Mouse (Mus musculus) right cerebral cortex, postnatal 25 days (tissue): ENCODE results near the gene 1700029I15Rik.

ENCODE experiments used
- DNase-seq: peaks from one replicate; pipeline ENCODE4 v3.0.0; 2022

1700029I15Rik gene

DNA sequence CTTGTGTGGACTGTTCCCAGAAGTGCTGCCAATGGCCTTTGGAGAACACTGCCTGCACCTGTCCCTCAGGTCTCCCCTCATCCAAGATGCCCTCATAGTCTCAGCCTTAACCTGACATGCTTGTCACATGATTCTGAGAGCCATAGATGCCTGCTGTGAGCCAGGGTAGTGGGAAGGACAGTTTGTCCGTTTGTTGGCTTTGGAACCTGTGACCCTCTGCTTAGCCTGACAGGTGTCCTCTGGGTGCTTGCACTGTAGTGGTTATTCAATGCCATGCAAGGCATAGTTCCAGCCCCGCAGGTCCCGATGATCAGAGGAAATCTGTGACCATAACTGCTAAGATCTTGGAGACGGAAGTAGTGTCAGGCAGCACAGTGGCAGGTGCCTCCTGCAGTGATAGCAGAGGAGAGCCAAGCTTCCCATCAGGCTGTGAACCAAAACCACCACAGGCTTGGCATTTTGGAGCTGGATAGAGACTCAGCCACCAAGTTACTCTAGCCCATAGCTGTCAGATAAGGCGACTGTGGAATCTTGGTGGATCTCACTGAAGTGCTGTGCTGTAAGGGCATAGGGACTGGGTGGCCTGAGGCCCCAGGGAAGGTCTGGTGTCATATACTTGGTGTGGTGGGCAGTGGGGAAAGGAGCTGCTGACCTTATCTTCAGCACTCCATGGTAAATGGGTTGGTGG is at the start of gene 1700029I15Rik:
TSS of gene 1700029I15Rik (plus strand) at position 638 of the 688 bp plus-strand sequence.
- no peak for DNase-seq

DNA sequence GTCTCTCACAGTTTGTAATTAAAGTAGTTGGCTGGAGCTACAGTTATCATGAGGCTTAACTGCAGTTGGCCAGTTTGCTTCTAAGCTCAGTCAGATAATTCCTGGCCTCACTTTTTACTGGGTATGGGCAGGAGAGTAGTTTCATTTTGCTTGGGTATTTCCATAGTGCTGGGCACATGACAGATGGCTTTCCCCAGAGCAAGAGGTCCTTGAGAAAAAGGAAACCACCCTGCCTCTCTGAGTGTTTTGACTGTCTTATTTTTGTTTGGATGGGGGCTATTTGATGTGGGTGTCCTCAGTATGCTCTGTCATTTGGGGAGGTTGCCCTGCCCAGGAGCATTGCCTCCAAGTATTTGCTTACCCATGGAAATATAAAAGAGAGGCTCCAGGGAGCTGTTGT is 39.9 kb upstream of the 1700029I15Rik start:
- DNase-seq, result no peak

DNA sequence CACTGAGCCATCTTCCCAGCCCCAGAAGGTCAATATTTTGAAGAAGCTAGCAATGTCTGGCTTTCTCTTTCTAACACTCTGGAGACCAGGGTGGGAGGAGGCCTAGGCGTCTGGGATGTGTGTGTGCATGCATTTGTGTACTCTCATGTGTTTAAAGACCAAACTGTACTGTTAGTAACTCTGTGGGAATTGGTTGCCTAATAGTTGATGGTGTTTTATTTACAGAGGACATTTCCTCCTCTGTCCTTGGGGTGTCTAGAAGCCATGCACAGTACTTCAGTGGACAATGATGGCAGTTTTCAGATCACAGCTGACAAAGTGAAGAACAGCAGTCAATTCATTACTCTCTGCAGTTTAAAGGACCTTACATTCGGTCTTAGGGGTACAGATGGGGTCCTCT is 35.1 kb upstream of the 1700029I15Rik start:
- DNase-seq, result no peak

DNA sequence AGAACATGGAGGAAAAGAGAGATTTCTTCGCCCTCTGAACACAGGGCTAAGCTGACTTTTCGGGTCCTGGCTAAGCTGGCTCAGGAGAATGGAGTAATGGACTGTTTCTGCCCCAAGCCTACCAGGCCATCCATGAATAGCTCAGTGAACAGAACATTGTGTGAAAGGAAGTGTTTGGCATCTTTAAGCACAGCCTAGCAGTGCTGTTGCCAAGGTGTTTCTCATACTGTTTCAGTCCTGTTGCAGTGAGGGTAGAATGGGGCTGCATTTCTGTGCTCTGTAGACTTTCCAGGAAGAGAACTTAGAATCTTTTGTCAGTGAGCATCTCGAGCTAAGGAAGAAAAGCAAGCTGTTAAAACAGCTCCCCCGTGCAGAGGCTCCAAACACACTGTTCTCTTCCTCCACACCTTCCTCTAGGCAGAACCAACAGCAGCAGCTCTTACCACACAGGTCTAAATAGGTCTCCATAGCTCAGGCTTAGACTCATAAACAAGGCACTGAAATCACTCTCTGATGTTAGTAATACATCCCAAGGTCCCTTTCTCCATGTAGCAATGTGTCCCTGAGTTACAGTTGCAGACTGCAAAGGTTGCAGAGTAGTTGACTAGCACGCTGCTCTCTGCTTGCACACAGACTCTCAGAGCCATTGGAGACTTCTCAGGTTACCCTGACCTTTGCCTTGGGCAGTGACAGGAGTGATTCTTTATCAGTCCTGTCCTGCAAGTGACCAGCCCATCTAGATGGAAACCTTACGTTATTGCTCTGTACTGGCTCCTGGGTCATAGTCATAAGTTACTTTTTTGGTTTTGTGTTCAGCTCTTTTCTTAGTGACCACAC is 32.5 kb upstream of the 1700029I15Rik start:
- no peak for DNase-seq

DNA sequence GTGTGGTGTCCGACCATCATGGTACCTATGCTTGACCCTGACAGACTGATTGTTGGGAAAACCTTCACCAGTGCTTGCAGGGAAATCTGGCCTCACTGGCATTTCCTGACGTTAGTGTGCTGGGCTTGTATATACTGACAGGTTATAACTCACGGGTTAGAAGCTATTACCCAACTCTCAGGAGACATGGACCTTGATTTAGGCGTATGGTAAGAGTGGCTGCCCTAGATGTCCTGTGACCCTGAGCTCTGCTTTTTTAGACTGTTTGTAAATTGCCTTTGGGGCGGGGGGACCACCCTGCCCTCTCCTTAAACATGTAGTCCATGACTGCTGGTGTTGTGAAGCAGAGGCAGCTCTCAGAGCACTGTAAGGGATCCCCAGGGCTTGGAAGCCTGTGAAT is 31.7 kb upstream of the 1700029I15Rik start:
- DNase-seq, result no peak

DNA sequence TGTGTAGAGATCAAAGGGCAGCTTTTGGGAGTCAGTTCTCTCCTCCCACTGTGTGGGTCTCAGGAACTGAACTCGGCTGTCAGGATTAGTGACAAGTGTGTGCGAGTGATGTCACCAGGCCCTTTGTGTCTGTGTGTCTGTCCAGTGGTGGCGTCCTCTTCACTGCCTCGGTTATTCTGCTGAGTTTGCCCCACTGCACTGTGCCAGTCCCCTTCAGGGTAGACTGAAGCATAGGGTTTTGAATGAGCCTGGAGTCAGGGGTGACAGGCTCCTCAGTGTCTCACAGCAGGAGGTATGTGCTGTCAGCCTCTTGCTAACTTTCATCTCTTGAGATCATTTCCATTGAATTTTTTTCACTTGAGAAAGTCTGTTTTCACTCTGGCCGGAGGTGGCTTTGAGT is 28.9 kb upstream of the 1700029I15Rik start:
- no peak for DNase-seq

DNA sequence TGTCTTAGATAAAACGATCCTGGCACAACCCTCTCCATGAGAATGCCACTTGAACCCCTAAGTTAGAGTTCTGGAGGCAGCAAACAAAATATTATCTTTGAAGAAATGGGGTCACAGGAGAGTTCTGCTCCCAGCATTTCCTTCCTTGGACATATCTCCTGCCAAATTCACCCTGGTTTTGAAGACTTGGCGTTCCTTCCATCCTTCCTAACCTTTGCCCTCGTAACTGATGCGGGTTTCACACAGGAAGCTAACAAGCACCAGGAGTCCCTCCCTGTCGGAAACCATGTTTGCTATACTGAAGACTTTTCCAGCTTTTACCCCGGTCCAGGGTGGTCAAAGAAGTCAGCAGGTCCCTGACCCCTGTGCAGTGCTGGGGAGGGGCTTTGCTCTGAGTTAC is 28.1 kb upstream of the 1700029I15Rik start:
- no peak for DNase-seq

DNA sequence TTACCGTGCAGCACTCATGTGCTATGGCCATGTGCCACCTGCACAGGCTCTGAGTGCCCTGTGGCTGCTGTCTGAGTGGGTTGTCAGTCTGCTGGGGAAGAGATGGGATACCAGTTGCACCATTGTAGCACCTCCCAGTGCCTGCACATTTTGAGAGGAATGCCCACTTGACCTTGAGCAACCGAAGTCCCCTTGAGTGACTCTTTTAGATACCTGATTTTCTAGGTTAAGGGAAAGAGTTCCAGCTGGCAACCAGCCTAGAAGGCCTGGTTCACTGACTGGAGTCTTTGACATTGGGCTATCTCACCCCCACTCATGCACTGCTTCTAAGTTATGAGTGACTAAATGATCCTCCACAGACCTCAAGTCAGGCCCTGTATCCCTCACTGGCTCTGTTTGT is 23.0 kb upstream of the 1700029I15Rik start:
- no peak for DNase-seq

DNA sequence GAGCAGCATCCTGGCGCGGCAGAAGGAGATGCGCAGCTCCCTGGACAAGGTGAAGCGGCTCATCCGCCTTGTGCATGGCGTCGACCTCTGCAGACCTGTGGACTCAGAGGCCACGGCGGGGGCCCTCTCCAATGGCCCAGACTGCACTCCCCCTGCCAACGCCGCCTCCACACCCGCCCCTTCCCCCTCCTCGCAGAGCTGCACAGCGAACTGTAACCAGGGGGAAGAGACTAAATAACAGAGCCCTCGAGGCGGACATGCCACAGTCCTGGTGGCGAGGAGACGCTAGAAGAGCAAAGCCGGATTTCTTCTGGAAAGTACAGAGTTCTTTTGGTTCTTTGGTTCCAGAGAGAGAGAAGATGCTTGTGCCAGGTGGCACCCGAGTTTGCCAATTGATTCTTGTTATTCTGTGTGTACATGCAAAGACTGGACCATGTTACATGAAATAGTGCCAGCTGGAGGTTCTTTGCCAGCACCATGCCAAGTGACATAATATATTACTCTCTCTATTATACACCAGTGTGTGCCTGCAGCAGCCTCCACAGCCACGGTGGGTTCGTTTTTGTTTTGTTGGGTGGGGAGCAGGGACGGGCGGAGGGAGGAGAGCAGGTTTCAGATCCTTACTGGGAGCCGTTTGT is 22.0 kb upstream of the 1700029I15Rik start:
- DNase-seq, result no peak

DNA sequence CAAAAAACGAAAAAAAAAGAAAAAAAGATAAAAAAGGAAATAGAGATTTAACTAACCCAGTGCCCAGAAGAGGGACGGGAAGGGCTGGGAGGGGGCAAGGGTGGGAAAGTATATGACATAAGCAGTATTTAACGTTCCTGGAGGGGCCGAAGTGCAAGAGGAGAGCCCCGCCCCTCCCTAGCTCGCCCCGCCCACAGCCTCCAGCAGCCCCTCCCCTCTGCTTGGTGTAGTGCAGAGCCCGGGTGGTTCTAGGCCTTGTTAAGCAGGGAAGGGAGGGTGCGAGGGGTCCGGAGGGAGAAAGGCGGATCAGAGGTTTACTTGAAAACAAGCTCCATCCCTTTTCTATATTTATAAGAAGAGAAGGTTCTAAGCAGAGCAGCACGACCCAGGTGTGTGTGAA is 21.4 kb upstream of the 1700029I15Rik start:
- DNase-seq, result no peak

DNA sequence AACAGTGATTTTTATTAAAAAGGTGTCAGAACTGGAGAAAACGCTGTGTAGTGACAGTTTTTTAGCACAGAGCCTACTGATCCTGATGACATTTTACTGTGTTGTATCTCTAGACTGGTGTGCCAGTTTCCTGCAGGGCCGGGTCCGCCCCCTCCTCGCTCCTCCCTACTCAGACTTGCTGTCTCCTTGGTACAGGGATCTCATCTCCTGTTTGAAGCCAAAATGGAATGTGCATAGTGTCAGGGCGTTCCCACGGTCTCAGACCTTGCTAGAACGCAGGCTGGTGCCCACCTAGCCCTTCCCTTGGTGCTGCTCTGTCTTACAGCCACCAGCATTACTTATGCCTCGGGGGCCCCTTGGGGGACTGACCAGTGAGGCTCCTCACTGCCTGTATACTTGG is 20.5 kb upstream of the 1700029I15Rik start:
- DNase-seq, result no peak

DNA sequence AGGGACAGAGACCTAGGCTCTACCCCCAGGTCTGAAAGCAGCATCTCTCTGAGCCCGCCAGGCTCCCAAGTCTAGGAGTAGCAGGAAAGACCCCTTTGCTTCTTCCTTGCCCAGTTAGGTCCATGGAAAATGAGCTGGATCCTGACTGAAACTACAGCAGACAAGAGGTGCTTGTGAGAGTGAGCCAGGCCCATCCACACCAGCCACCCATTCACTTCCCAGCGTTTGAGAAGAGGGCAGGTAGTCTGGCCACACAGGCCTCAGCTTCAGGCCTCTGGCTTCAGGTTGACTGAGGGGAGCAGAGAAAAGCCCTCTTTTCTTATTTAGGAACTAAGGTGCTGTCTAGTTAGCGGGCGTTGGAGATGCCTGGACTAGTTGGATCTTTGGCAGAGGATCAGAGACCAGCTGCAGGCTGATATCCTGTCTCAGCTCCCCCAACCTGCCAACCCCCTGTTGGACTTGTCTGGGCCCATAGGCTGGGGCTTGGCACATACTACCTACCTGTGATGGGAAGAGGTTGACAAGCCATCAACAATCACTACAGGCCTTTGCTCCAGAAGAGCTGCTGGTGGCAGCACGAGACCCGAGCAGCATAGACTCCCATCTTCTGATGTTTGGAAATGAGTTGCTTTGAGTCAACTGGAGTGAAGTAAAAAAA is 19.6 kb upstream of the 1700029I15Rik start:
- DNase-seq, result no peak

DNA sequence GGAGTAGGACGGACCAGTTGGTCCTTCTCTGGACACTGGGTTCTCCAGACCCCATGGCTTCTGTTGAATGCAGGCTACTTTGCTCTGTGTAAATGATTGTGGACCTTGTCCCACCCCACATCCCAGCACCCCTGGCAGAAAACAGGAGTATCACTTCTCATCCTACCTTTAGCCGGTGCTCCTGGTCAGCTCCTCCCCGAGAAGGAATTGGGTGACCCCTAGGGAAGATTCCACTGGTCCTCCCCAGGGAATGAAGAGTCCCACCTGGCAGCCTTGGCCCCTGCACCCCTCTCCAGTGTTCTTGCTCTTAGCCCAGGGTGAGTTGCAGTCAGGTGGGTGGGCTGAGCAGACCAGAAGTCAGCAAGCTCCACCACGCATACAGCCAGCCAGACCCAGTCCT is 18.3 kb upstream of the 1700029I15Rik start:
- DNase-seq, result no peak

DNA sequence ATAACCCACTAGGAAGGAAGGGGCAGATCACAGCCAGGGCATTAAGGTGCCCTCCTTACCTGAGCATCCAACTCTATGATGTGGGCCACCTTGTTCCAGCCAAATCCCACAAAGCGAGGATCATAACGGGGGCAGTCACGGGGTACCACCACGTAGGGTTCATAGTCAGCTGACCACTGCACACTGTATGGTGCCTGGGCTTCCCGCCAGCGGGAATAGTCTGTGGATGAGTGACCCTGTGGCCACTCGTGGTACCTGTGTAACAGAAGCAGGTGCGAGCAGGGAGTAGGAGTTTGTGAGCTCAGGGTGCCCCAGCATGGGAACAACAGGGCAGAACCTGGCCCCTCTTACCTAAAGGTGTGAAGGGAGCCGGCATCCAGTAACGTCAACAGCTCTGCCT is 16.8 kb upstream of the 1700029I15Rik start:
- no peak for DNase-seq

DNA sequence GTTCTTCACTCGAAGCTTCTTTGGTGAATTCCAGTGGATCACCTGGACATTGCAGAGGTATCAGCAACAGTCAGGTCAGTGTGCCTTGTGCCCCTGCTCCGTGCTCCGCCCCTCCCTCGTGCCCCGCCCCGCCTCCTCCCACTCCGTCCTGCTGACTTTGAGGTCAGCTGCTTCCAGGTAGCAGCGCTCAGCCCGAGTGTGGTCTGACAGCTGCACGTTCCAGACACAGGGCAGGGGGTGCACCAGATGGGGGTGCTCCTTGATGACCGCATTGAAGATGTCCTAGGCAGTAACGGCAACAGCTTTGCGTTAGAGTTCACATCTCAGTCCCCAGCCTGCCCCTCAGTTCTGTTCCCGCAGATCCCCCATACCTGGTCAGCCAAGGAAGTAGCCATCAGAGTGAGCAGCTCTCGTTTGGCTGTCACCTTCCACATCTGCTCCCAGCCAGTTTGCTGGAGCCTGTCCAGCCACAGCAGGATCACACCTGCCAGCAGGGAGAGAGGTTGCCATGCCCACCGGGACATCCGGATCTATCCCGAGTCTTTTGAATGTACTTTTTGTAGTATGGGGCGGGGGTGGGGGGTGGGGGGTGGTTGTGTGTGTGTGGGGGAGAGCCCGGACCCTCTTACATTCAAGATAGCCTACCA is 14.8 kb upstream of the 1700029I15Rik start:
- no peak for DNase-seq

DNA sequence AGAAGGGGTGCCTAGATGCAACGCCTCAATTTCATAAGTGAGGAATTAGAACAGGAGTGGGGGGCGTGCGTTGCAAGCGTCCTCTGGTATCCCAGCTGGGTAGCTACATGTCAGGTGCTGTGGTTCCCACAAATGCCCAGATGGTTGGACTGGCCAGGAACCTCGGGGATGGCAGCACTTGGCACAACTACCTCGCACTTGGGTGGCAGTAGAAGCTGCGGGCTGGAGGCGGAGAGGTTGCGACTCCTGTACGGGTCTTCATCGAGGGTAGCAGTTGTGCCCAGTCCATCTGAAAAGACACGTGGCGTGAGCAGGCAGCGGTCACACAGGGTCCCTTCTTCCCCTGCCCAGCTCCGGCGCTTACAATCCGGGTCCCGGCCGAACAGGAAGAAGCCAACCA is 12.0 kb upstream of the 1700029I15Rik start:
- DNase-seq, result no peak

DNA sequence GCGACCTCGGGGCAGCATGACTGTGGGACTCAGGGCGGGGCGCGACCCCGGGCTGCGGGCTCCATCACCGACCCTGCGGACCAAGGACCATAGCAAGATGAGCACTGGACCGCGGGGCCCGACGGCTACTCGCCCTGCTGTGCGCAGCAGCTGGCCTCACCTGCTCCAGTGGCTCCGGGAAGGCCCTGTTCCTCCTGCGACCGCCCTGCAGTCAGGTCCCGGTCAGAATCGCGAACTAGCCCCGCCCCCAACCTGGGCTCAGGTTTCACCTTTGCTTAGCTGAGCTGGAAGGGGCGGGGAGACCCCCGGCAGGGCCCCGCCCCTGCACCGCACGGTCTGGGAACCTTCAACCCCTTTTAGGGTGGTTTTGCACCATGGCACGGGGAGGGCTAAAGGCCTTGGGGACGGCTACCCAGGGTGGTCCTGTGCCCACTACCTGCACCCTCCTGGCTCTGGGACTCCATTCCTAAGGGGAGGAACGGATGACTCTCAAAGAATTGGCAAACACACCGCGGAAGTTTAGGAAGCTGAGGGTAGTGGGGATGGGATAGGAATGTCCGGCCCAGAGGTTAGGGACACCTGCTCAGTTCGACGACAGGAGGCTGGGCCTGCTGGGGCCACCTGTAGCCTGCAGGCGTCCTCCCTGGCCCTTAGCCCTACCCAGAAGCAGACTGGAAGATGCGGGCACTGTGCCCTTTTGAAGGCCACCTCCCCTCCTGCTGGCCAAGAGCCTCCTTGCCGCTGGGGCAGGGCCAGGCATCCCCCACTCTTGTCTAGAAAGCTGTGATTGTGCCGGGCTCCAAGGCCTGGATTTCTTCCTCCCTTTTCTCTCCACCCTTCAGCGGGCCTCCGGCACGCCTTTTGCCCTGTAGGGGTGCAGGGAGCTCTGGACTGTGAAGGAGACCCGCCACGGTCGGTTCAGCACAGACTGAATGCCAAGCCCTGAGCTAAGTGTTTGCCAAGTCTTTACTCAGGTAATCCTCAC is 11.2 kb upstream of the 1700029I15Rik start:
- no peak for DNase-seq

DNA sequence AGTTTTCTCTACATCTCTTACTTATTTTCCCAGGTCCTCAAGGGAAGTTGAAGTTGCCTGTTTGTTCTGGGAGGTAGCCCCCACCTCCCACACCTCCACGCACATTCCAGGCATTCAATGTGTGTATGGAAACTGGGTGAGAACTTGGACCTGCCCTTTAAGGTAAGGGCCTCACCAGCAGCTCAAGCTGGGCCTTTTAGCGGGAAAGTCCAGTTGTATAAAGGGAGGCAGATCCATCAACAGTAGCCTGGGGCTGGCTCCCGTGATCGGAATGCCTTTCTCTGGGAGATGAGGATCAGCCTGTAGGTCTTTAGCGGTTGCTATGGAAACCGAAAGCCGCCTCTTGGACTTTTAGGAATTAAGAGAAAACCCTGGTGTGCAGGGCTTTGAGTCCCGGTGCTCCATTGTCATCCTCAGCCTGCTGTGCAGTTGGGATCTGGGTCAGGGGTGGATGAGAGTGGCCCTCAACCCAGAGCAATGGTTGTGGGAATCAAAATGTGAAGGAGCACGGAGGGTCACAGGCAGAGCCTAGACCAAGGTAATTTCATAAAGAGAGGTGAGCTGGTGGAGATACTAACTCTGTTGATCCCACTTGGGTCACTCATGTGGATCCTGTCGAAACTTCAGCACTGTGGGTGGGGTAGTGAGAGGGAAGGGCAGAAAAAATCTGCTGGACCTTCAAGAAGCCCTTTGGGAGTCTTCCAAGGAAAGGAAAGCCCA is 10.2 kb upstream of the 1700029I15Rik start:
- DNase-seq, result no peak

DNA sequence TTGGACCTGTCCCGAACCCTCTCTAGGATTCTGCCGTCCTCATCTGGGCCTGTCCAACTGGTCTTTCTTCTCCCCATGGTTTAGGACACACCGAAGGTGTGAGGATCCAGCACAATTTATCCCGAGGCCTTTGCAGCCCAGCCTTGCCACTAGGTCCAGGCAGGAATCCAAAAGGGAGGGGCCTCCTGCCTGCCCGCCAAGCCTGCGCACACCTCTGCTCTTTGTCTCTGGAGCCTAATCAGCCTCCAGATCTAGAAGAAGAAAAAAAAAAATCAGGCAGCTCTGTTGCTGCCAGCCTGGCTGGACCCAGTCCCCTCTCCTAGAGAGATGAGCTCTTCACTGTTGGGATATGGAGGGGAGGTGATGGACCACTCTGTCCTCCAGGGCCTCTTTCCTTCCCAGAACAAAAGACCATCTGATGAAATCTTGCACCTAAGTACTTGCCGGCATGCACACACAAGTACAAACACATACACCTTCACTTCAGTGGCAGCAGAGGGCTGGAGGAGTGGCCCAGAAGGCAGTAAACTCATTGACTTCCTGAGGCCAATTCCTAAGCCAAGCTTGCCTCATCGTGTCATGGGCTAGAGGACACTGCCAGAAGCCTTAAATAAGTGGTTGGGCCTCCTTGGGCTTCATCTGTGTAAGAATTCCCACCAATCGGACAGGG is 9.4 kb upstream of the 1700029I15Rik start:
- no peak for DNase-seq

DNA sequence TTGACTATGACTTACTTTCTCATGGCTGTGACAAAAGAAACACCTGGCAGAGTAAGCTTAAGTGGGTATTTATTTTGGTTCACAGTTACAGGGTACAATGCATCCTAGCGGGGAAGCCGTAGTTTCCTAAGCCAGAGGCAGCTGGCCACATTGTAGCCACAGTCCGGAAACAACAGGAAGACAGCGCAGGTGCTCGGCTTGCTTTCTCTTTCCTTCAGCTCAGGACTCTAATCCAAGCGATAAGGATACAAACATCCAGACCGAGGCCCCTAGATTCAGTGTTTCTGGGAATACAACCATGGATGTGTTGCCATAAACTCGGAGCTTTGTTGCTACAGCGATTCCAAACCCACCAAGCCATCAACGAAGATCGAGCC is 8.9 kb upstream of the 1700029I15Rik start:
- no peak for DNase-seq
